8 mouse cellular contexts compared by ENCODE assay signal in genomic region chr11:23008824-23009200, GRCm38 (mm10). TPM values are rescaled to one million over a fixed set of nuclear protein-coding genes. Genes with fewer than 3 reads are reported as not detected.
DNase-seq lines count a peak whose midpoint lies in the region; ATAC-seq lines count a peak whose summit lies in the region.

No protein-coding gene starts in this region.

- no peak overlapping the region for H3K9ac ChIP-seq in forebrain, embryonic 12.5 days
- peak overlapping the region; percentile 66 for H3K9ac ChIP-seq in limb, embryonic 12.5 days (replicated peaks)
- H3K9ac ChIP-seq in stomach, embryonic 14.5 days (replicated peaks; ENCODE audit: low read depth, low read length) = 0 out of 2 replicates have a peak overlapping the region, but pooled peaks have one; percentile 50

- H3K27ac ChIP-seq in forebrain, embryonic 12.5 days = no peak overlapping the region
- no peak overlapping the region for H3K27ac ChIP-seq in limb, embryonic 12.5 days
- no peak overlapping the region for H3K27ac ChIP-seq in stomach, embryonic 14.5 days (ENCODE audit: low read length)

- peaks cover 3% of the 10 kb centered on the region for H3K27me3 ChIP-seq in megakaryocyte, embryonic 14.5 days (replicated peaks)
- no peaks in the 10 kb centered on the region; the same call in 1 of the 2 replicates for H3K27me3 ChIP-seq in forebrain, embryonic 12.5 days
- no peaks in the 10 kb centered on the region for H3K27me3 ChIP-seq in limb, embryonic 12.5 days
- H3K27me3 ChIP-seq in stomach, embryonic 14.5 days (ENCODE audit: control insufficient read depth, insufficient read depth, low read length) = no peaks in the 10 kb centered on the region

- H3K9me3 ChIP-seq in megakaryocyte, embryonic 14.5 days = no peaks in the 10 kb centered on the region
- H3K9me3 ChIP-seq in forebrain, embryonic 12.5 days = no peaks in the 10 kb centered on the region
- H3K9me3 ChIP-seq in limb, embryonic 12.5 days = no peaks in the 10 kb centered on the region
- H3K9me3 ChIP-seq in stomach, embryonic 14.5 days (ENCODE audit: control insufficient read depth, low read depth, low read length) = no peaks in the 10 kb centered on the region

- H3K4me1 ChIP-seq in megakaryocyte, embryonic 14.5 days = peaks cover 11% of the 10 kb centered on the region
- peaks cover 4% of the 10 kb centered on the region for H3K4me1 ChIP-seq in forebrain, embryonic 12.5 days
- H3K4me1 ChIP-seq in limb, embryonic 12.5 days (replicated peaks) = no peaks in the 10 kb centered on the region
- H3K4me1 ChIP-seq in stomach, embryonic 14.5 days (ENCODE audit: control insufficient read depth, insufficient read depth, low read length) = no peaks in the 10 kb centered on the region

- peak overlapping the region; percentile 96 for H3K4me3 ChIP-seq in megakaryocyte, embryonic 14.5 days (replicated peaks)
- H3K4me3 ChIP-seq in forebrain, embryonic 12.5 days (replicated peaks) = peak overlapping the region; percentile 58
- peak overlapping the region; percentile 57 for H3K4me3 ChIP-seq in limb, embryonic 12.5 days (replicated peaks)
- peak overlapping the region; percentile 49 for H3K4me3 ChIP-seq in stomach, embryonic 14.5 days (ENCODE audit: low read depth, low read length)

- DNase-seq in layer of hippocampus, postnatal 25 days (ENCODE audit: extremely low spot score in 1 of 2, low spot score in 1 of 2) = no peak
- no peak for DNase-seq in cerebellum, adult 9-10 months
- no peak for DNase-seq in layer of hippocampus, postnatal 10 days (ENCODE audit: low spot score in 2 of 2)

- ATAC-seq in megakaryocyte, adult 5-6 weeks (ENCODE audit: poor library complexity, severe bottlenecking) = no peak
- no peak for ATAC-seq in forebrain, embryonic 12.5 days (ENCODE audit: low FRiP score)
- no peak for ATAC-seq in limb, embryonic 12.5 days (ENCODE audit: insufficient number of reproducible peaks, insufficient read depth, low FRiP score, low TSS enrichment, low read depth)
- no peak for ATAC-seq in stomach, embryonic 14.5 days (ENCODE audit: insufficient number of reproducible peaks, insufficient read depth, low FRiP score, low read depth)

- peaks cover 18% of the 10 kb centered on the region for H3K36me3 ChIP-seq in megakaryocyte, embryonic 14.5 days (replicated peaks; ENCODE audit: low read length)
- peaks cover 14% of the 10 kb centered on the region for H3K36me3 ChIP-seq in forebrain, embryonic 12.5 days (replicated peaks)
- peaks cover 16% of the 10 kb centered on the region for H3K36me3 ChIP-seq in limb, embryonic 12.5 days
- peaks cover 9% of the 10 kb centered on the region for H3K36me3 ChIP-seq in stomach, embryonic 14.5 days (ENCODE audit: control insufficient read depth, insufficient read depth, low read length)

- H3K4me2 ChIP-seq in forebrain, embryonic 12.5 days = peak overlapping the region; percentile 75
- H3K4me2 ChIP-seq in limb, embryonic 12.5 days = peak overlapping the region; percentile 74
- peak overlapping the region; percentile 75 for H3K4me2 ChIP-seq in stomach, embryonic 14.5 days (replicated peaks; ENCODE audit: low read depth, low read length)

- WGBS in forebrain, embryonic 12.5 days = 43% methylated on average over 4 of the region's 4 CpGs
- 37% methylated on average over 4 of the region's 4 CpGs for WGBS in limb, embryonic 12.5 days
- WGBS in stomach, embryonic 14.5 days = 13% methylated on average over 4 of the region's 4 CpGs

RNA-seq across cellular contexts. Expression of gene Fam161a, which starts 1.5 kb away (rescaled TPM):
- polyA plus RNA-seq in megakaryocyte, embryonic 14.5 days (2012; ENCODE audit: insufficient read depth, low replicate concordance) = 0.39 TPM in 1 of 2 replicates, not detected in the other
- total RNA-seq in megakaryocyte, adult 5-6 weeks (2015) = 3.5 and 4.1 TPM in 2 replicates
- total RNA-seq in megakaryocyte, adult 5-6 weeks (2017) = 2.6 and 3.5 TPM in 2 replicates
- 2.8 and 3.2 TPM in 2 replicates for polyA plus RNA-seq in forebrain, embryonic 12.5 days (2016; fragmentation: Nextera tagmentation; extraction: Ambion mirVana)
- 2.3 and 3.3 TPM in 2 replicates for polyA plus RNA-seq in limb, embryonic 12.5 days (2016; fragmentation: Nextera tagmentation; extraction: Ambion mirVana)
- polyA plus RNA-seq in stomach, embryonic 14.5 days (2014; fragmentation: Nextera tagmentation; extraction: Ambion mirVana) = 12.1 TPM in 2 replicates
- total RNA-seq in layer of hippocampus, postnatal 25 days (2021) = 1 to 10 TPM; 4.2 to 6.3 TPM
- 1 to 10 TPM; 5.7 to 6.1 TPM for total RNA-seq in layer of hippocampus, postnatal 10 days (2021)

RNA-seq across cellular contexts. Expression of gene Cct4, which starts 18.5 kb away (rescaled TPM):
- 218 and 273 TPM in 2 replicates for polyA plus RNA-seq in megakaryocyte, embryonic 14.5 days (2012; ENCODE audit: insufficient read depth, low replicate concordance)
- total RNA-seq in megakaryocyte, adult 5-6 weeks (2015) = 184 and 193 TPM in 2 replicates
- 137 and 141 TPM in 2 replicates for total RNA-seq in megakaryocyte, adult 5-6 weeks (2017)
- 352 and 361 TPM in 2 replicates for polyA plus RNA-seq in forebrain, embryonic 12.5 days (2016; fragmentation: Nextera tagmentation; extraction: Ambion mirVana)
- 325 and 347 TPM in 2 replicates for polyA plus RNA-seq in limb, embryonic 12.5 days (2016; fragmentation: Nextera tagmentation; extraction: Ambion mirVana)
- polyA plus RNA-seq in stomach, embryonic 14.5 days (2014; fragmentation: Nextera tagmentation; extraction: Ambion mirVana) = 288 TPM in 2 replicates
- 100 to 1,000 TPM in 1 of 2 experiments, 10 to 100 TPM in 1; 99.5 to 114 TPM for total RNA-seq in layer of hippocampus, postnatal 25 days (2021)
- total RNA-seq in layer of hippocampus, postnatal 10 days (2021) = 100 to 1,000 TPM; 139 to 143 TPM

RNA-seq across cellular contexts. Expression of gene Commd1, which starts 26.6 kb away (rescaled TPM):
- polyA plus RNA-seq in megakaryocyte, embryonic 14.5 days (2012; ENCODE audit: insufficient read depth, low replicate concordance) = 30.3 and 45.3 TPM in 2 replicates
- total RNA-seq in megakaryocyte, adult 5-6 weeks (2015) = 138 TPM in 2 replicates
- 98.5 and 129 TPM in 2 replicates for total RNA-seq in megakaryocyte, adult 5-6 weeks (2017)
- polyA plus RNA-seq in forebrain, embryonic 12.5 days (2016; fragmentation: Nextera tagmentation; extraction: Ambion mirVana) = 313 and 317 TPM in 2 replicates
- 382 and 388 TPM in 2 replicates for polyA plus RNA-seq in limb, embryonic 12.5 days (2016; fragmentation: Nextera tagmentation; extraction: Ambion mirVana)
- polyA plus RNA-seq in stomach, embryonic 14.5 days (2014; fragmentation: Nextera tagmentation; extraction: Ambion mirVana) = 414 and 444 TPM in 2 replicates
- total RNA-seq in layer of hippocampus, postnatal 25 days (2021) = 10 to 100 TPM; 50.9 to 62.2 TPM
- 10 to 100 TPM; 58.9 to 72.5 TPM for total RNA-seq in layer of hippocampus, postnatal 10 days (2021)

RNA-seq across cellular contexts. Expression of gene Gm28048, which starts 26.9 kb away (rescaled TPM):
- polyA plus RNA-seq in megakaryocyte, embryonic 14.5 days (2012; ENCODE audit: insufficient read depth, low replicate concordance) = not detected in 2 replicates
- 58.7 and 62.6 TPM in 2 replicates for total RNA-seq in megakaryocyte, adult 5-6 weeks (2015)
- total RNA-seq in megakaryocyte, adult 5-6 weeks (2017) = 31.5 and 36.8 TPM in 2 replicates
- 4.7 and 5.1 TPM in 2 replicates for polyA plus RNA-seq in forebrain, embryonic 12.5 days (2016; fragmentation: Nextera tagmentation; extraction: Ambion mirVana)
- 5.9 and 6.5 TPM in 2 replicates for polyA plus RNA-seq in limb, embryonic 12.5 days (2016; fragmentation: Nextera tagmentation; extraction: Ambion mirVana)
- polyA plus RNA-seq in stomach, embryonic 14.5 days (2014; fragmentation: Nextera tagmentation; extraction: Ambion mirVana) = 9.2 and 12.6 TPM in 2 replicates
- total RNA-seq in layer of hippocampus, postnatal 25 days (2021) = 10 to 100 TPM in 1 of 2 experiments, 1 to 10 TPM in 1; 9.5 to 10.4 TPM
- 1 to 10 TPM; 5.5 to 8.3 TPM for total RNA-seq in layer of hippocampus, postnatal 10 days (2021)

RNA-seq across cellular contexts. Expression of gene Zrsr1, which starts 37.0 kb away (rescaled TPM):
- 2.8 and 3.1 TPM in 2 replicates for polyA plus RNA-seq in megakaryocyte, embryonic 14.5 days (2012; ENCODE audit: insufficient read depth, low replicate concordance)
- total RNA-seq in megakaryocyte, adult 5-6 weeks (2015) = 7.2 and 7.4 TPM in 2 replicates
- total RNA-seq in megakaryocyte, adult 5-6 weeks (2017) = 11.7 and 15.4 TPM in 2 replicates
- 4.2 and 5.4 TPM in 2 replicates for polyA plus RNA-seq in forebrain, embryonic 12.5 days (2016; fragmentation: Nextera tagmentation; extraction: Ambion mirVana)
- 2.9 and 3.0 TPM in 2 replicates for polyA plus RNA-seq in limb, embryonic 12.5 days (2016; fragmentation: Nextera tagmentation; extraction: Ambion mirVana)
- polyA plus RNA-seq in stomach, embryonic 14.5 days (2014; fragmentation: Nextera tagmentation; extraction: Ambion mirVana) = 1.9 and 2.2 TPM in 2 replicates
- total RNA-seq in layer of hippocampus, postnatal 25 days (2021) = 10 to 100 TPM; 56.5 to 61.7 TPM
- total RNA-seq in layer of hippocampus, postnatal 10 days (2021) = 10 to 100 TPM; 49.6 to 50.9 TPM
